Mouse (Mus musculus) embryonic facial prominence, embryonic 12.5 days (tissue): ENCODE data around the gene P2ry4. TPM values are rescaled to one million over a fixed set of nuclear protein-coding genes. Genes with fewer than 3 reads are reported as not detected.

Source experiments
- ATAC-seq: fragments of 200-750 bp; cut with Nextera tagmentation; 2 replicates; pipeline ENCODE4 v1.8.0; 2017; ENCODE audit not compliant: insufficient number of reproducible peaks, insufficient read depth, low FRiP score, low TSS enrichment
- H3K27ac ChIP-seq: fragments of 300-500 bp; sonication (generic); 2 replicates; pipeline ENCODE4 v1.5.1; 2016; ENCODE audit warnings: mild to moderate bottlenecking
- H3K27me3 ChIP-seq: fragments of 300-500 bp; sonication (generic); 2 replicates; pipeline ENCODE4 v1.6.1; 2016; ENCODE audit warnings: mild to moderate bottlenecking, moderate library complexity
- H3K36me3 ChIP-seq: fragments of 300-500 bp; sonication (generic); 2 replicates; pipeline ENCODE4 v1.6.1; 2016; ENCODE audit warnings: mild to moderate bottlenecking
- H3K4me1 ChIP-seq: fragments of 300-500 bp; sonication (generic); 2 replicates; pipeline ENCODE4 v1.6.1; 2016
- H3K4me2 ChIP-seq: fragments of 300-500 bp; sonication (generic); replicated peaks from 2 replicates; pipeline ENCODE4 v1.6.1; 2016; ENCODE audit warnings: mild to moderate bottlenecking, moderate library complexity
- H3K4me3 ChIP-seq: fragments of 300-500 bp; sonication (generic); 2 replicates; pipeline ENCODE4 v1.5.1; 2016; ENCODE audit warnings: mild to moderate bottlenecking
- H3K9ac ChIP-seq: fragments of 300-500 bp; sonication (generic); 2 replicates; pipeline ENCODE4 v1.6.1; 2016; ENCODE audit warnings: mild to moderate bottlenecking, moderate library complexity
- H3K9me3 ChIP-seq: fragments of 300-500 bp; sonication (generic); 2 replicates; pipeline ENCODE4 v1.6.1; 2016; ENCODE audit warnings: mild to moderate bottlenecking, moderate library complexity
- WGBS: fragments of 180-500 bp; shearing (Covaris S2); methylation state at CpG from one replicate; pipeline ENCODE4 v1.1.7; 2016; 5-methylcytosine and 5-hydroxymethylcytosine counted together
- polyA plus RNA-seq: library from polyadenylated mRNA; unstranded; fragments of >200 nt; fragmentation: Nextera tagmentation; extraction: Ambion mirVana; gene quantifications from 2 replicates; pipeline ENCODE4 v1.2.1, GENCODE M21; 2016

P2ry4 gene
- polyA plus RNA-seq, 1 experiment from 2014 or later: not detected

DNA sequence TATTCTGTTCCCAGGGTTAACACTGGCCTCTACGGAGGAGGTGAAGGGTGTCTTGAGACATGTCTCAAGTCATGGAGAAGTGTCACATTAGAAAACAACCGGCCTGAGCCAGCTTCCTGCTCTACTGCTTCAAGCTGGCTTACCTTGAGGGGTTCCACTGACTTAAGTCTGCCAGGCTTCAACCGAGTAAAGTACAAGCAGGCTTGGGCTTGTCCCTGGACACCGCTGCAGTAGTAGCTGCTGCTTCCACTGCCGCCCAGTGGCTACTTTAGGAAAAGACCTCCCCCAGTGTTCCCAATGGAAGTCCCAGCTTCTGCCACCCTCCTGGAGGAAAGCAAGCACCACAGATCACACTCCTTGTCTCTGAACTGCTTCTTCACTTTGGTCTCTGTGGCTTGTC lies 2.8 kb upstream of the P2ry4 start:
- H3K4me3 ChIP-seq: no peak overlapping the region
- H3K27ac ChIP-seq: no peak overlapping the region
- H3K9me3 ChIP-seq: no peaks in the 10 kb centered on the region
- H3K4me2 ChIP-seq: no peak overlapping the region
- H3K9ac ChIP-seq: no peak overlapping the region
- H3K36me3 ChIP-seq: no peaks in the 10 kb centered on the region
- H3K27me3 ChIP-seq: peaks cover 21% of the 10 kb centered on the region
- no peak for ATAC-seq
- 22% methylated on average over 5 of the region's 5 CpGs for WGBS
- H3K4me1 ChIP-seq: no peaks in the 10 kb centered on the region

DNA sequence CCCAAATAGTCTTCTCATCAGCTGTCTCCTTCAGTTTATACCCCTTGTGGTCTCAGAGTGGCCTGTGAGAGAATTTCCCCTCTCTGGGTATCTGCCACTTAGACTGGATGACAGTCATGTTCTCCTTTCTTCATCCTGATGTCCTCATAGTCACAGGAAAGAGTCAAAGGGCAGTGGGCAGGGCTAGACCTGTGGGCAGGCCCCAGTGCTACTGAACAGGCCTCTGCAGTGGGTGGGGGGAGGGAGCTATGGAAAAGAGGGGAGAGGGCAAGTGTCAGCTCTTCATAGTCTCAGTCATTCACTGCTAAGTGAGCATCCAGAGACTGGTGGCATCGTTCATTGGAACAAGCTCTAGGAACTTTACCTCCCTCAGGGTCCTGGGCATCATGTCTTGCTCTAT lies 22.7 kb downstream of the P2ry4 start, which contains the start of gene Awat1:
TSS of gene Awat1 (plus strand) at position 301 of the 400 bp plus-strand sequence.
- Histone ChIP-seq H3K27ac (no peak within 1 kb of the TSS), H3K4me1 (no peaks in the 10 kb centered on the region), H3K9me3 (no peaks in the 10 kb centered on the region), H3K4me2 (no peak within 1 kb of the TSS), H3K27me3 (peaks cover 3% of the 10 kb centered on the region; the same call in 1 of the 2 replicates), H3K36me3 (no peaks in the 10 kb centered on the region), H3K4me3 (no peak within 1 kb of the TSS), H3K9ac (no peak within 1 kb of the TSS)
- WGBS: 86% methylated on average over 1 of the region's 1 CpGs
- no peak for ATAC-seq

DNA sequence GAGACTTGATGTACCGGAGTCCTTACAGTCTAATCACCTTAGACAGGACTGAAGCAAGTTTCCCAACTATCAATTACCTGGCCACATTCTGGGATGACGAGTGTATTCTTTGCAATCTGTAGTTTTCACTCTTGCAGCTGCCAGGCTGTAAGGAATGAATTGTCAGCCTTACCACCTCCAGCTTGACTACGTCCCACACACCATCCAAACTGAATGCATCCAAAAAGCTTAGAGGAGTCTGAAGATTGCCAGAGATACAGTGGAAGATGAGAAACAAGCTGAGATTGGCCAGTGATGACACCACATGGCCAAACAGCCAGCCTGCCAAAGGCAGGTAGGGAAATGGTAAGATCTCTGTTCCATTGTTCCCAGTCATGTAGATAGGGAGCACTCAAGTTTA lies 29.0 kb downstream of the P2ry4 start:
- no peak overlapping the region for H3K27ac ChIP-seq
- no peaks in the 10 kb centered on the region for H3K4me1 ChIP-seq
- H3K27me3 ChIP-seq: no peaks in the 10 kb centered on the region
- no peaks in the 10 kb centered on the region for H3K36me3 ChIP-seq
- H3K9ac ChIP-seq: no peak overlapping the region
- H3K4me2 ChIP-seq: no peak overlapping the region
- no peak for ATAC-seq
- H3K9me3 ChIP-seq: no peaks in the 10 kb centered on the region
- no peak overlapping the region for H3K4me3 ChIP-seq
- 80% methylated on average over 3 of the region's 3 CpGs for WGBS

DNA sequence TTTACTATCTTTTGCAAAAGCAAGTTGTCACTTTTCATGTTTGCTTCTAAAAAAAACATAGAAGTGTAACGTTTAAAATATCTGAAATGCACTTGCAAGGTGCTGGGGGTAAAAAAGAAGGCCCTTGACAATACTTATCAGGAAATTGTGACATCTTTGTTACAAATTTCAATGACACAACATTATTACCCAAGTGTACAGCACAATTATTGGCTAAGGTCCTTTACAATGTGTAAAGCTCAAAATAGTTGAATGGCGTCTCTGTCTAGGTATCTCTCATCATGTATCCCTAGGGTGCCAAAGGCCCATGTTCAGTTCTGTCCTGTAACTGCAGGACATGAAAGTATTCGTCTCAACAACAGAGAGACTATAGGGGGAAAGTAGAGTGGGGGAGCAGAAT lies 38.6 kb downstream of the P2ry4 start:
- ATAC-seq: no peak
- 78% methylated on average over 3 of the region's 3 CpGs for WGBS
- Histone ChIP-seq H3K9me3 (no peaks in the 10 kb centered on the region), H3K4me3 (no peak overlapping the region), H3K27ac (no peak overlapping the region), H3K36me3 (no peaks in the 10 kb centered on the region), H3K4me2 (no peak overlapping the region), H3K9ac (no peak overlapping the region), H3K4me1 (no peaks in the 10 kb centered on the region), H3K27me3 (no peaks in the 10 kb centered on the region)

Other genes with a start within 250 kb of the P2ry4 start
- not detected in 2 replicates for gene Otud6a, start 165.9 kb downstream of the P2ry4 start, polyA plus RNA-seq
- gene Awat2, start 152.2 kb downstream of the P2ry4 start, polyA plus RNA-seq: 0.19 and 0.69 TPM in 2 replicates
- gene Igbp1, start 100.6 kb downstream of the P2ry4 start, polyA plus RNA-seq: 37.5 and 38.1 TPM in 2 replicates
- gene Dgat2l6, start 70.0 kb downstream of the P2ry4 start, polyA plus RNA-seq: not detected in 2 replicates
- gene Awat1, start 22.6 kb downstream of the P2ry4 start, polyA plus RNA-seq: not detected in 2 replicates
- not detected in 2 replicates for gene Arr3, start 10.6 kb upstream of the P2ry4 start, polyA plus RNA-seq
- 34.9 and 36.0 TPM in 2 replicates for gene Kif4, start 30.9 kb upstream of the P2ry4 start, polyA plus RNA-seq
- gene Pdzd11, start 31.7 kb upstream of the P2ry4 start, polyA plus RNA-seq: 119 and 122 TPM in 2 replicates
- gene Gdpd2, start 135.0 kb upstream of the P2ry4 start, polyA plus RNA-seq: 2.7 and 3.4 TPM in 2 replicates
- 13.4 and 14.2 TPM in 2 replicates for gene Dlg3, start 172.9 kb upstream of the P2ry4 start, polyA plus RNA-seq